Mouse (Mus musculus): ENCODE data around the gene Ldb3. TPM values are rescaled to one million over a fixed set of nuclear protein-coding genes. Genes with fewer than 3 reads are reported as not detected.

Ldb3 gene
- polyA plus RNA-seq, 1 experiment from 2014 or later: 1.3 TPM

- no peak for ATAC-seq (ENCODE audit: insufficient number of reproducible peaks, insufficient read depth, low FRiP score, low read depth)
- Histone ChIP-seq H3K27ac (ENCODE audit: low read length) (no peak overlapping the region), H3K9ac (replicated peaks; ENCODE audit: low read depth, low read length) (no peak overlapping the region), H3K4me2 (replicated peaks; ENCODE audit: low read depth, low read length) (no peak overlapping the region), H3K9me3 (ENCODE audit: control insufficient read depth, low read depth, low read length) (no peaks in the 10 kb centered on the region), H3K36me3 (ENCODE audit: control insufficient read depth, insufficient read depth, low read length) (no peaks in the 10 kb centered on the region), H3K27me3 (ENCODE audit: control insufficient read depth, insufficient read depth, low read length) (no peaks in the 10 kb centered on the region), H3K4me1 (ENCODE audit: control insufficient read depth, insufficient read depth, low read length) (0 out of 2 replicates have a peak, but pooled peaks cover 5% of the 10 kb centered on the region), H3K4me3 (ENCODE audit: low read depth, low read length) (no peak overlapping the region)
- WGBS: 92% methylated on average over 8 of the region's 8 CpGs
Measured at GRCm38 (mm10) chr14:34561647-34562046, 26.8 kb downstream of the Ldb3 start.

GRCm38 (mm10) chr14:34558947-34559346, 29.5 kb downstream of the Ldb3 start:
- no peak for ATAC-seq (ENCODE audit: insufficient number of reproducible peaks, insufficient read depth, low FRiP score, low read depth)
- 85% methylated on average over 9 of the region's 9 CpGs for WGBS

GRCm38 (mm10) chr14:34555211-34555610, 33.3 kb downstream of the Ldb3 start:
- Histone ChIP-seq H3K36me3 (ENCODE audit: control insufficient read depth, insufficient read depth, low read length) (no peaks in the 10 kb centered on the region), H3K4me1 (ENCODE audit: control insufficient read depth, insufficient read depth, low read length) (no peaks in the 10 kb centered on the region), H3K27ac (ENCODE audit: low read length) (no peak overlapping the region), H3K4me3 (ENCODE audit: low read depth, low read length) (no peak overlapping the region), H3K9me3 (ENCODE audit: control insufficient read depth, low read depth, low read length) (no peaks in the 10 kb centered on the region), H3K4me2 (replicated peaks; ENCODE audit: low read depth, low read length) (no peak overlapping the region), H3K9ac (replicated peaks; ENCODE audit: low read depth, low read length) (no peak overlapping the region), H3K27me3 (ENCODE audit: control insufficient read depth, insufficient read depth, low read length) (no peaks in the 10 kb centered on the region)
- ATAC-seq (ENCODE audit: insufficient number of reproducible peaks, insufficient read depth, low FRiP score, low read depth): no peak
- 77% methylated on average over 13 of the region's 13 CpGs for WGBS

More at GRCm38 (mm10) chr14:34558947-34559346, 29.5 kb downstream of the Ldb3 start:
- H3K4me3 ChIP-seq (ENCODE audit: low read depth, low read length): no peak overlapping the region
- no peaks in the 10 kb centered on the region for H3K9me3 ChIP-seq (ENCODE audit: control insufficient read depth, low read depth, low read length)
- H3K4me1 ChIP-seq (ENCODE audit: control insufficient read depth, insufficient read depth, low read length): no peaks in the 10 kb centered on the region
- H3K4me2 ChIP-seq (replicated peaks; ENCODE audit: low read depth, low read length): no peak overlapping the region
- H3K27me3 ChIP-seq (ENCODE audit: control insufficient read depth, insufficient read depth, low read length): no peaks in the 10 kb centered on the region
- H3K27ac ChIP-seq (ENCODE audit: low read length): no peak overlapping the region
- H3K9ac ChIP-seq (replicated peaks; ENCODE audit: low read depth, low read length): no peak overlapping the region
- H3K36me3 ChIP-seq (ENCODE audit: control insufficient read depth, insufficient read depth, low read length): no peaks in the 10 kb centered on the region

GRCm38 (mm10) chr14:34554047-34554446, 34.4 kb downstream of the Ldb3 start:
- ATAC-seq (ENCODE audit: insufficient number of reproducible peaks, insufficient read depth, low FRiP score, low read depth): no peak
- no peaks in the 10 kb centered on the region for H3K4me1 ChIP-seq (ENCODE audit: control insufficient read depth, insufficient read depth, low read length)

GRCm38 (mm10) chr14:34553470-34553869, 35.0 kb downstream of the Ldb3 start:
- Histone ChIP-seq H3K27me3 (ENCODE audit: control insufficient read depth, insufficient read depth, low read length) (no peaks in the 10 kb centered on the region), H3K4me1 (ENCODE audit: control insufficient read depth, insufficient read depth, low read length) (no peaks in the 10 kb centered on the region), H3K4me2 (replicated peaks; ENCODE audit: low read depth, low read length) (no peak overlapping the region), H3K27ac (ENCODE audit: low read length) (no peak overlapping the region), H3K9ac (replicated peaks; ENCODE audit: low read depth, low read length) (no peak overlapping the region), H3K9me3 (ENCODE audit: control insufficient read depth, low read depth, low read length) (no peaks in the 10 kb centered on the region), H3K4me3 (ENCODE audit: low read depth, low read length) (no peak overlapping the region), H3K36me3 (ENCODE audit: control insufficient read depth, insufficient read depth, low read length) (no peaks in the 10 kb centered on the region)
- no peak for ATAC-seq (ENCODE audit: insufficient number of reproducible peaks, insufficient read depth, low FRiP score, low read depth)
- WGBS: 84% methylated on average over 6 of the region's 6 CpGs

More at GRCm38 (mm10) chr14:34554047-34554446, 34.4 kb downstream of the Ldb3 start:
- Histone ChIP-seq H3K27ac (ENCODE audit: low read length) (no peak overlapping the region), H3K9me3 (ENCODE audit: control insufficient read depth, low read depth, low read length) (no peaks in the 10 kb centered on the region), H3K4me3 (ENCODE audit: low read depth, low read length) (no peak overlapping the region), H3K4me2 (replicated peaks; ENCODE audit: low read depth, low read length) (no peak overlapping the region), H3K36me3 (ENCODE audit: control insufficient read depth, insufficient read depth, low read length) (no peaks in the 10 kb centered on the region), H3K9ac (replicated peaks; ENCODE audit: low read depth, low read length) (no peak overlapping the region), H3K27me3 (ENCODE audit: control insufficient read depth, insufficient read depth, low read length) (no peaks in the 10 kb centered on the region)
- 65% methylated on average over 3 of the region's 3 CpGs for WGBS

- Histone ChIP-seq H3K4me1 (ENCODE audit: control insufficient read depth, insufficient read depth, low read length) (no peaks in the 10 kb centered on the region; the same call in 1 of the 2 replicates), H3K4me3 (ENCODE audit: low read depth, low read length) (no peak overlapping the region), H3K9me3 (ENCODE audit: control insufficient read depth, low read depth, low read length) (no peaks in the 10 kb centered on the region), H3K27ac (ENCODE audit: low read length) (no peak overlapping the region), H3K36me3 (ENCODE audit: control insufficient read depth, insufficient read depth, low read length) (no peaks in the 10 kb centered on the region), H3K4me2 (replicated peaks; ENCODE audit: low read depth, low read length) (no peak overlapping the region), H3K9ac (replicated peaks; ENCODE audit: low read depth, low read length) (no peak overlapping the region), H3K27me3 (ENCODE audit: control insufficient read depth, insufficient read depth, low read length) (no peaks in the 10 kb centered on the region)
- WGBS: 90% methylated on average over 5 of the region's 5 CpGs
- ATAC-seq (ENCODE audit: insufficient number of reproducible peaks, insufficient read depth, low FRiP score, low read depth): no peak
Measured at GRCm38 (mm10) chr14:34552226-34552625, 36.3 kb downstream of the Ldb3 start.

- peak; percentile 93 for ATAC-seq (ENCODE audit: insufficient number of reproducible peaks, insufficient read depth, low FRiP score, low read depth)
- peak overlapping the region; percentile 78 for H3K4me3 ChIP-seq (ENCODE audit: low read depth, low read length)
- no peaks in the 10 kb centered on the region for H3K9me3 ChIP-seq (ENCODE audit: control insufficient read depth, low read depth, low read length)
- H3K4me2 ChIP-seq (replicated peaks; ENCODE audit: low read depth, low read length): peak overlapping the region; percentile 77
- H3K27me3 ChIP-seq (ENCODE audit: control insufficient read depth, insufficient read depth, low read length): no peaks in the 10 kb centered on the region
- peaks cover 4% of the 10 kb centered on the region; the same call in 1 of the 2 replicates for H3K4me1 ChIP-seq (ENCODE audit: control insufficient read depth, insufficient read depth, low read length)
- no peaks in the 10 kb centered on the region for H3K36me3 ChIP-seq (ENCODE audit: control insufficient read depth, insufficient read depth, low read length)
- peak overlapping the region; percentile 69 for H3K9ac ChIP-seq (replicated peaks; ENCODE audit: low read depth, low read length)
- peak overlapping the region; percentile 91 for H3K27ac ChIP-seq (ENCODE audit: low read length)
- WGBS: under 1% methylated on average over 54 of the region's 55 CpGs
Measured at GRCm38 (mm10) chr14:34549004-34549671, 39.3 kb downstream of the Ldb3 start.

GRCm38 (mm10) chr14:34548391-34549001, 40.0 kb downstream of the Ldb3 start:
- Histone ChIP-seq H3K27ac (ENCODE audit: low read length) (peak overlapping the region; percentile 91), H3K4me2 (replicated peaks; ENCODE audit: low read depth, low read length) (peak overlapping the region; percentile 77), H3K27me3 (ENCODE audit: control insufficient read depth, insufficient read depth, low read length) (no peaks in the 10 kb centered on the region), H3K4me3 (ENCODE audit: low read depth, low read length) (peak overlapping the region; percentile 78), H3K4me1 (ENCODE audit: control insufficient read depth, insufficient read depth, low read length) (peaks cover 4% of the 10 kb centered on the region; the same call in 1 of the 2 replicates), H3K9me3 (ENCODE audit: control insufficient read depth, low read depth, low read length) (no peaks in the 10 kb centered on the region), H3K36me3 (ENCODE audit: control insufficient read depth, insufficient read depth, low read length) (no peaks in the 10 kb centered on the region), H3K9ac (replicated peaks; ENCODE audit: low read depth, low read length) (peak overlapping the region; percentile 69)
- WGBS: under 1% methylated on average over 27 of the region's 27 CpGs
- peak; percentile 64 for ATAC-seq (ENCODE audit: insufficient number of reproducible peaks, insufficient read depth, low FRiP score, low read depth)

Data from stomach, embryonic 14.5 days (tissue).